Mouse (Mus musculus) midbrain, embryonic 11.5 days (tissue): ENCODE results near the gene Tfpi2. TPM values are rescaled to one million over a fixed set of nuclear protein-coding genes. Genes with fewer than 3 reads are reported as not detected.

Experiments
- ATAC-seq: fragments of 200-750 bp; cut with Nextera tagmentation; 2 replicates; pipeline ENCODE4 v1.8.0; 2017; ENCODE audit warnings: moderate TSS enrichment, moderate library complexity; ENCODE audit not compliant: low FRiP score
- DNase-seq: peaks from one replicate; pipeline ENCODE4 v3.0.0; 2015; ENCODE audit warnings: low spot score; ENCODE audit errors: missing footprints
- H3K27ac ChIP-seq: fragments of 300-500 bp; sonication (generic); 2 replicates; pipeline ENCODE4 v1.5.1; 2014; ENCODE audit warnings: low read depth, low read length
- H3K27me3 ChIP-seq: fragments of 300-500 bp; sonication (generic); 2 replicates; pipeline ENCODE4 v1.6.1; 2014; ENCODE audit warnings: mild to moderate bottlenecking, low read length, moderate library complexity, mixed read lengths; ENCODE audit not compliant: control insufficient read depth, insufficient read depth
- H3K36me3 ChIP-seq: fragments of 300-500 bp; sonication (generic); 2 replicates; pipeline ENCODE4 v1.6.1; 2014; ENCODE audit warnings: mild to moderate bottlenecking, low read length, moderate library complexity, mixed read lengths; ENCODE audit not compliant: control insufficient read depth, insufficient read depth
- H3K4me1 ChIP-seq: fragments of 300-500 bp; sonication (generic); 2 replicates; pipeline ENCODE4 v1.6.1; 2014; ENCODE audit warnings: low read length; ENCODE audit not compliant: control insufficient read depth, insufficient read depth
- H3K4me2 ChIP-seq: fragments of 300-500 bp; sonication (generic); 2 replicates; pipeline ENCODE4 v1.6.1; 2014; ENCODE audit warnings: mild to moderate bottlenecking, moderate library complexity
- H3K4me3 ChIP-seq: fragments of 300-500 bp; sonication (generic); 2 replicates; pipeline ENCODE4 v1.5.1; 2014; ENCODE audit warnings: low read depth, low read length
- H3K9ac ChIP-seq: fragments of 300-500 bp; sonication (generic); 2 replicates; pipeline ENCODE4 v1.6.1; 2014; ENCODE audit warnings: low read length
- H3K9me3 ChIP-seq: fragments of 300-500 bp; sonication (generic); 2 replicates; pipeline ENCODE4 v1.6.1; 2016; ENCODE audit warnings: low read length; ENCODE audit not compliant: control insufficient read depth
- WGBS: fragments of 180-500 bp; shearing (Covaris S2); extraction: QIAGEN DNeasy Blood & Tissue Kit; methylation state at CpG from one replicate; pipeline ENCODE4 v1.1.7; 2014; 5-methylcytosine and 5-hydroxymethylcytosine counted together
- polyA plus RNA-seq: library from polyadenylated mRNA; unstranded; fragments of >200 nt; fragmentation: Nextera tagmentation; extraction: Ambion mirVana; gene quantifications from 2 replicates; pipeline ENCODE4 v1.2.1, GENCODE M21; 2014

The Tfpi2 gene
- polyA plus RNA-seq, 1 experiment from 2014 or later, result 0.68 TPM

- DNase-seq (no peak), ATAC-seq (no peak)
- H3K27me3 ChIP-seq, result no peaks in the 10 kb centered on the region
- H3K4me1 ChIP-seq, result no peaks in the 10 kb centered on the region
- H3K9ac ChIP-seq, result no peak overlapping the region
- no peaks in the 10 kb centered on the region for H3K9me3 ChIP-seq
- H3K36me3 ChIP-seq, result no peaks in the 10 kb centered on the region
- H3K4me2 ChIP-seq, result no peak overlapping the region
- no peak overlapping the region for H3K27ac ChIP-seq
- no peak overlapping the region for H3K4me3 ChIP-seq
- 64% methylated on average over 2 of the region's 2 CpGs for WGBS
Observed at GRCm38 (mm10) chr6:3935606-3936005, 53.1 kb downstream of the Tfpi2 start.

GRCm38 (mm10) chr6:3935048-3935447 lies 53.7 kb downstream of the Tfpi2 start:
- WGBS, result 60% methylated on average over 2 of the region's 2 CpGs
- DNase-seq (no peak), ATAC-seq (no peak)
- no peak overlapping the region for H3K27ac ChIP-seq
- no peak overlapping the region for H3K4me3 ChIP-seq
- no peaks in the 10 kb centered on the region for H3K36me3 ChIP-seq
- H3K27me3 ChIP-seq, result no peaks in the 10 kb centered on the region
- H3K4me1 ChIP-seq, result no peaks in the 10 kb centered on the region
- H3K9me3 ChIP-seq, result no peaks in the 10 kb centered on the region
- H3K4me2 ChIP-seq, result no peak overlapping the region
- H3K9ac ChIP-seq, result no peak overlapping the region

GRCm38 (mm10) chr6:3926140-3926539 lies 62.6 kb downstream of the Tfpi2 start:
- H3K27ac ChIP-seq, result no peak overlapping the region
- H3K36me3 ChIP-seq, result no peaks in the 10 kb centered on the region
- H3K27me3 ChIP-seq, result no peaks in the 10 kb centered on the region
- ATAC-seq (no peak), DNase-seq (no peak)
- H3K9me3 ChIP-seq, result no peaks in the 10 kb centered on the region
- no peaks in the 10 kb centered on the region for H3K4me1 ChIP-seq
- 75% methylated on average over 4 of the region's 4 CpGs for WGBS
- no peak overlapping the region for H3K4me3 ChIP-seq
- H3K9ac ChIP-seq, result no peak overlapping the region
- no peak overlapping the region for H3K4me2 ChIP-seq

DNA sequence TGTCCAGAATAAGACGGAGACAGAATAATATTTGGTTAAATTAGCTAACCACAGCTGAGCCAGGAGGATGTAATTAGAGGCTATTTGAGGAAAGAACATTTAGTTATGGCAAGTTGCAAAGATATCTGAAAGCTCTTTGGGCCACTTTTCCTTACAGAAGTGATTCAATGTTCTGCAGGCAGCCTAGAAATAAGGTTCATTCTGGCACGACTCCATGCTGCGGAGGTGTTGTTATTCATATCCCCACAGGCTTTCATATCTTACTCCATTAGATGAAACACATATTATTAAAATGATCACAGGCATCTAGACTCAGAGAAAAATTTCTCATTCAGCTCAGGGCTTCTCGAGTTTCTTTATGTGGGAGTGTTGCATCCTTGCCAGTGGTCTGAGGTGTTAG lies 65.8 kb downstream of the Tfpi2 start:
- DNase-seq (no peak), ATAC-seq (no peak)
- Histone ChIP-seq H3K36me3 (no peaks in the 10 kb centered on the region), H3K4me2 (no peak overlapping the region), H3K4me3 (no peak overlapping the region), H3K27ac (no peak overlapping the region), H3K9ac (no peak overlapping the region), H3K9me3 (no peaks in the 10 kb centered on the region), H3K4me1 (no peaks in the 10 kb centered on the region), H3K27me3 (no peaks in the 10 kb centered on the region)
- WGBS, result 81% methylated on average over 4 of the region's 4 CpGs

- no peaks in the 10 kb centered on the region for H3K27me3 ChIP-seq
- no peaks in the 10 kb centered on the region for H3K36me3 ChIP-seq
- H3K4me2 ChIP-seq, result no peak overlapping the region
- 81% methylated on average over 7 of the region's 7 CpGs for WGBS
- H3K4me1 ChIP-seq, result no peaks in the 10 kb centered on the region
- H3K9ac ChIP-seq, result no peak overlapping the region
- no peaks in the 10 kb centered on the region for H3K9me3 ChIP-seq
- no peak overlapping the region for H3K4me3 ChIP-seq
- DNase-seq (no peak), ATAC-seq (no peak)
- H3K27ac ChIP-seq, result no peak overlapping the region
Observed at GRCm38 (mm10) chr6:3916015-3916414, 72.7 kb downstream of the Tfpi2 start.

Other genes with a start within 250 kb of the Tfpi2 start
- gene Calcr, start 224.2 kb downstream of the Tfpi2 start, polyA plus RNA-seq, result 0.82 and 0.84 TPM in 2 replicates
- not detected in 2 replicates for gene Gngt1, start 4.9 kb upstream of the Tfpi2 start, polyA plus RNA-seq
- gene Gng11, start 15.0 kb upstream of the Tfpi2 start, polyA plus RNA-seq, result 40.2 and 43.7 TPM in 2 replicates
- 62.0 and 73.0 TPM in 2 replicates for gene Bet1, start 98.1 kb upstream of the Tfpi2 start, polyA plus RNA-seq